10 mouse cellular contexts compared by ENCODE assay signal in the genomic region with DNA sequence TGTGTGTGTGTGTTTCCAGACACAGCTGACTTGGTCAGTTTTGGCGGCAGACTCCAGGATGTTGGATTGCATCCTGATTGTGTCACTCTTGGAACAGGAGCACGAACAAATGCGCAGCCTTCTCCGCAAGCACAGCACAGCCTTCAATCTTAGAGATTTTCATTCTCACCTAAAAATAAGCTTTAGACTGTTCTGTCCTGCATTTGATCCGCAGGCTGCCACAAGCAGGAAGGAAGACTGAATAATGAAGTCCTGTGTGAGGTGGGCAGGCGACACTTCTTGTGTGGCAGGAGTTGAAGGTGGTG. TPM values are rescaled to one million over a fixed set of nuclear protein-coding genes. Genes with fewer than 3 reads are reported as not detected.
DNase-seq lines count a peak whose midpoint lies in the region; ATAC-seq and TF ChIP-seq lines count a peak whose summit lies in the region.
"Had no signal": no experiment of that assay in that cellular context is flagged by ENCODE, and none has a peak within 500 bp of the region (broad histone marks: within the 10 kb centered on the region; RNA-seq: fewer than 3 reads in every experiment).

No protein-coding gene starts in this region.

- H3K9ac ChIP-seq in hindbrain, embryonic 13.5 days = no peak overlapping the region
- H3K9ac ChIP-seq in midbrain, embryonic 13.5 days (replicated peaks) = no peak overlapping the region

- H3K4me2 ChIP-seq in hindbrain, embryonic 13.5 days = no peak overlapping the region
- H3K4me2 ChIP-seq in midbrain, embryonic 13.5 days (replicated peaks) = no peak overlapping the region

- peak; percentile 49 to 60 for DNase-seq in kidney, postnatal 25 days
- no peak for DNase-seq in kidney, adult 8-10 months
- peak; percentile 83 to 88 for DNase-seq in cerebellum, adult 18-20 months
- peak; percentile 59 to 79 for DNase-seq in gastrocnemius, postnatal 4 days (ENCODE audit: low spot score in 2 of 2)
- peak; percentile 34 for DNase-seq in lung, adult 2 months
- DNase-seq in retina, embryonic 14.5 days (ENCODE audit: low spot score) = no peak

- TF ChIP-seq POLR2A in lung, adult 2 months (IDR thresholded peaks at IDR 0.05; ENCODE audit: borderline replicate concordance, extremely low read depth, low read depth, low read length) = no peak

- peaks cover 15% of the 10 kb centered on the region for H3K36me3 ChIP-seq in hindbrain, embryonic 13.5 days
- H3K36me3 ChIP-seq in midbrain, embryonic 13.5 days = peaks cover 7% of the 10 kb centered on the region

- 21% methylated on average over 6 of the region's 6 CpGs for WGBS in lung, adult 2 months
- WGBS in hindbrain, embryonic 13.5 days = 71% methylated on average over 6 of the region's 6 CpGs
- WGBS in midbrain, embryonic 13.5 days = 69% methylated on average over 6 of the region's 6 CpGs

- ATAC-seq in hindbrain, embryonic 13.5 days (ENCODE audit: low FRiP score) = no peak
- no peak for ATAC-seq in midbrain, embryonic 13.5 days
- ATAC-seq: Patski had no signal

- no peak for TF ChIP-seq CTCF in lung, adult 2 months (IDR thresholded peaks at IDR 0.05; ENCODE audit: insufficient read depth, low read length)

- peaks cover 8% of the 10 kb centered on the region for H3K4me1 ChIP-seq in lung, adult 2 months (ENCODE audit: control insufficient read depth, insufficient read depth, low read length)
- peaks cover 26% of the 10 kb centered on the region for H3K4me1 ChIP-seq in hindbrain, embryonic 13.5 days (replicated peaks)
- H3K4me1 ChIP-seq in midbrain, embryonic 13.5 days (replicated peaks) = 0 out of 2 replicates have a peak, but pooled peaks cover 3% of the 10 kb centered on the region

- no peak overlapping the region for H3K27ac ChIP-seq in hindbrain, embryonic 13.5 days
- H3K27ac ChIP-seq in midbrain, embryonic 13.5 days = no peak overlapping the region

- H3K4me3 ChIP-seq in lung, adult 2 months (replicated peaks; ENCODE audit: extremely low read depth, low read depth, low read length) = no peak overlapping the region
- H3K4me3 ChIP-seq in hindbrain, embryonic 13.5 days = no peak overlapping the region
- H3K4me3 ChIP-seq in midbrain, embryonic 13.5 days (replicated peaks) = no peak overlapping the region

- H3K27me3 ChIP-seq in hindbrain, embryonic 13.5 days = no peaks in the 10 kb centered on the region
- H3K27me3 ChIP-seq in midbrain, embryonic 13.5 days = no peaks in the 10 kb centered on the region
- H3K27me3 ChIP-seq: megakaryocyte, embryonic 14.5 days; Patski had no signal

- no peaks in the 10 kb centered on the region for H3K9me3 ChIP-seq in hindbrain, embryonic 13.5 days
- no peaks in the 10 kb centered on the region for H3K9me3 ChIP-seq in midbrain, embryonic 13.5 days
- H3K9me3 ChIP-seq: megakaryocyte, embryonic 14.5 days had no signal

RNA-seq across cellular contexts. Expression of a gene that starts 10.1 kb away (rescaled TPM):
- total RNA-seq in gastrocnemius, postnatal 4 days (2021) = 10 to 100 TPM; 85.8 to 88.6 TPM
- 40.8 and 49.5 TPM in 2 replicates for polyA plus RNA-seq in lung, adult 2 months (2012; rRNA removed)
- 16.4 and 17.3 TPM in 2 replicates for polyA plus RNA-seq in hindbrain, embryonic 13.5 days (2015; fragmentation: Nextera tagmentation; extraction: Ambion mirVana)
- polyA plus RNA-seq in midbrain, embryonic 13.5 days (2015; fragmentation: Nextera tagmentation; extraction: Ambion mirVana) = 11.0 and 12.7 TPM in 2 replicates

RNA-seq across cellular contexts. Expression of a gene that starts 38.0 kb away (rescaled TPM):
- total RNA-seq in gastrocnemius, postnatal 4 days (2021) = 10 to 100 TPM; 15.9 to 18.2 TPM
- 5.4 and 8.5 TPM in 2 replicates for polyA plus RNA-seq in lung, adult 2 months (2012; rRNA removed)
- 275 and 285 TPM in 2 replicates for polyA plus RNA-seq in hindbrain, embryonic 13.5 days (2015; fragmentation: Nextera tagmentation; extraction: Ambion mirVana)
- 232 and 283 TPM in 2 replicates for polyA plus RNA-seq in midbrain, embryonic 13.5 days (2015; fragmentation: Nextera tagmentation; extraction: Ambion mirVana)

RNA-seq across cellular contexts. Expression of a gene that starts 49.1 kb away (rescaled TPM):
- total RNA-seq in gastrocnemius, postnatal 4 days (2021) = under 1 TPM; 0.16 to 0.25 TPM
- 0.86 and 0.98 TPM in 2 replicates for polyA plus RNA-seq in lung, adult 2 months (2012; rRNA removed)
- polyA plus RNA-seq in hindbrain, embryonic 13.5 days (2015; fragmentation: Nextera tagmentation; extraction: Ambion mirVana) = 0.55 and 0.71 TPM in 2 replicates
- polyA plus RNA-seq in midbrain, embryonic 13.5 days (2015; fragmentation: Nextera tagmentation; extraction: Ambion mirVana) = 0.31 and 0.42 TPM in 2 replicates
- polyA plus RNA-seq: Patski had no signal

RNA-seq across cellular contexts. Expression of a gene that starts 49.2 kb away (rescaled TPM):
- total RNA-seq in gastrocnemius, postnatal 4 days (2021) = not detected
- not detected in 2 replicates for polyA plus RNA-seq in lung, adult 2 months (2012; rRNA removed)
- 0.28 TPM in 1 of 2 replicates, not detected in the other for polyA plus RNA-seq in hindbrain, embryonic 13.5 days (2015; fragmentation: Nextera tagmentation; extraction: Ambion mirVana)
- polyA plus RNA-seq in midbrain, embryonic 13.5 days (2015; fragmentation: Nextera tagmentation; extraction: Ambion mirVana) = not detected in 2 replicates
- polyA plus RNA-seq: Patski had no signal

RNA-seq across cellular contexts. Expression of a gene that starts 58.9 kb away (rescaled TPM):
- not detected for total RNA-seq in gastrocnemius, postnatal 4 days (2021)
- polyA plus RNA-seq in lung, adult 2 months (2012; rRNA removed) = not detected in 2 replicates
- polyA plus RNA-seq in hindbrain, embryonic 13.5 days (2015; fragmentation: Nextera tagmentation; extraction: Ambion mirVana) = not detected in 2 replicates
- polyA plus RNA-seq in midbrain, embryonic 13.5 days (2015; fragmentation: Nextera tagmentation; extraction: Ambion mirVana) = not detected in 2 replicates
- polyA plus RNA-seq: Patski had no signal

Comparison
In these comparisons a context has a peak if more than half of its experiments do, and no peak if none do; other contexts are left out.
1. DNase-seq: peak in kidney, postnatal 25 days (2 of 2), cerebellum, adult 18-20 months (2 of 2), gastrocnemius, postnatal 4 days (2 of 2) and lung, adult 2 months (single experiment); none in kidney, adult 8-10 months (0 of 2) and retina, embryonic 14.5 days (single experiment).
2. RNA of a gene that starts 38.0 kb away (polyA plus RNA-seq): 275 to 285 TPM in hindbrain, embryonic 13.5 days and 232 to 283 TPM in midbrain, embryonic 13.5 days; 5.4 to 8.5 TPM in lung, adult 2 months; every median in the first group is over 10 times any median in the second.